Mouse (Mus musculus) CH12.LX (cell line): Measurements from ENCODE around the gene Gm20388. TPM values are rescaled to one million over a fixed set of nuclear protein-coding genes. Genes with fewer than 3 reads are reported as not detected.

ENCODE experiments used
- DNase-seq: peaks from one replicate; pipeline ENCODE4 v3.0.0-alpha.2; 2013; ENCODE audit errors: extremely low read depth
- H3K27ac ChIP-seq: 2 replicates; pipeline ENCODE4 v1.5.1; 2012; ENCODE audit warnings: low read depth, mild to moderate bottlenecking, control low read depth, moderate library complexity; ENCODE audit not compliant: insufficient read depth
- H3K27me3 ChIP-seq: replicated peaks from 2 replicates; pipeline ENCODE3; 2012; ENCODE audit warnings: inconsistent platforms
- H3K36me3 ChIP-seq, 2 experiments: replicated peaks in 1 of 2; 2 replicates each; pipeline versions ENCODE3 to v1.6.1; 2012; ENCODE audit warnings: inconsistent platforms in 1 of 2, low read length in 1 of 2, mild to moderate bottlenecking in 1 of 2, mixed read lengths in 1 of 2, moderate library complexity in 1 of 2; ENCODE audit not compliant: control insufficient read depth in 1 of 2, insufficient read depth in 1 of 2
- H3K4me1 ChIP-seq, 2 experiments: 2 replicates each; pipeline ENCODE4 v1.6.1; 2012; ENCODE audit warnings: inconsistent platforms in 1 of 2, moderate library complexity in 1 of 2; ENCODE audit not compliant: insufficient read depth in 2 of 2, control insufficient read depth in 1 of 2
- H3K4me2 ChIP-seq: 2 replicates; pipeline ENCODE4 v1.6.1; 2012; ENCODE audit warnings: low read depth, mild to moderate bottlenecking, control low read depth; ENCODE audit not compliant: poor library complexity, insufficient read depth, severe bottlenecking
- H3K4me3 ChIP-seq, 3 experiments: fragments of 150-350 bp in 1 of 3; sonication (generic) in 1 of 3; replicated peaks in 1 of 3; 2 replicates each; pipeline versions ENCODE3 to v1.5.1; 2011 to 2012; ENCODE audit warnings: low read depth in 2 of 3, low read length in 2 of 3, mild to moderate bottlenecking in 2 of 3, moderate library complexity in 2 of 3, control low read depth in 1 of 3, improper control_type of control experiment in 1 of 3, inconsistent platforms in 1 of 3, mixed read lengths in 1 of 3; ENCODE audit not compliant: poor library complexity in 1 of 3
- H3K79me2 ChIP-seq: replicated peaks from 2 replicates; pipeline ENCODE4 v1.6.1; 2012; ENCODE audit warnings: mild to moderate bottlenecking, moderate library complexity; ENCODE audit not compliant: control insufficient read depth, poor library complexity, insufficient read depth, severe bottlenecking; ENCODE audit errors: extremely low read depth
- H3K9ac ChIP-seq: 2 replicates; pipeline ENCODE4 v1.6.1; 2012; ENCODE audit warnings: low read depth, mild to moderate bottlenecking, control low read depth, moderate library complexity; ENCODE audit not compliant: insufficient read depth
- H3K9me3 ChIP-seq: replicated peaks from 2 replicates; pipeline ENCODE3; 2012; ENCODE audit warnings: low read length, inconsistent platforms, mixed read lengths
- CHD1 ChIP-seq: IDR thresholded peaks from 2 replicates; pipeline ENCODE4 v1.6.1; 2012; ENCODE audit warnings: low read depth, low read length, improper control_type of control experiment, inconsistent platforms
- CTCF ChIP-seq, 2 experiments: IDR thresholded peaks in 1 of 2; conservative IDR thresholded peaks in 1 of 2; 2 replicates each; pipeline ENCODE4 v1.5.1; 2011 to 2012; ENCODE audit warnings: low read depth in 2 of 2, low read length in 2 of 2, improper control_type of control experiment in 1 of 2, inconsistent platforms in 1 of 2, mild to moderate bottlenecking in 1 of 2, moderate library complexity in 1 of 2
- E2F4 ChIP-seq: IDR thresholded peaks from 2 replicates; pipeline ENCODE4 v1.6.1; 2011; ENCODE audit warnings: low read depth, low read length, improper control_type of control experiment; ENCODE audit not compliant: insufficient replicate concordance
- ELF1 ChIP-seq: IDR thresholded peaks from 2 replicates; pipeline ENCODE4 v1.6.1; 2014; ENCODE audit warnings: low read depth, mild to moderate bottlenecking, inconsistent platforms, low read length, improper control_type of control experiment
- GABPA ChIP-seq: IDR thresholded peaks from 2 replicates; pipeline ENCODE4 v1.6.1; 2012; ENCODE audit warnings: low read depth, low read length, improper control_type of control experiment, inconsistent platforms; ENCODE audit not compliant: insufficient replicate concordance
- IRF4 ChIP-seq: IDR thresholded peaks from 2 replicates; pipeline ENCODE4 v1.6.1; 2014; ENCODE audit warnings: low read depth, mild to moderate bottlenecking, inconsistent platforms, low read length, improper control_type of control experiment
- JUND ChIP-seq: conservative IDR thresholded peaks from 2 replicates; pipeline ENCODE4 v1.6.1; 2011; ENCODE audit warnings: low read depth, low read length, improper control_type of control experiment
- MAFK ChIP-seq: IDR thresholded peaks from 2 replicates; pipeline ENCODE4 v1.6.1; 2011; ENCODE audit warnings: low read length, improper control_type of control experiment; ENCODE audit not compliant: insufficient replicate concordance
- MAZ ChIP-seq: IDR thresholded peaks from 2 replicates; pipeline ENCODE4 v1.6.1; 2012; ENCODE audit warnings: low read depth, mild to moderate bottlenecking, inconsistent platforms, low read length, improper control_type of control experiment, moderate library complexity
- MEF2A ChIP-seq: IDR thresholded peaks from 2 replicates; pipeline ENCODE4 v1.6.1; 2014; ENCODE audit warnings: low read depth, mild to moderate bottlenecking, inconsistent platforms, low read length, improper control_type of control experiment, borderline replicate concordance
- MXI1 ChIP-seq: IDR thresholded peaks from 2 replicates; pipeline ENCODE4 v1.6.1; 2011; ENCODE audit warnings: mild to moderate bottlenecking, low read depth, low read length, improper control_type of control experiment
- NELFE ChIP-seq: IDR thresholded peaks from 2 replicates; pipeline ENCODE4 v1.6.1; 2011; ENCODE audit warnings: low read depth, low read length, improper control_type of control experiment
- POLR2A ChIP-seq: IDR thresholded peaks from 2 replicates; pipeline ENCODE4 v1.6.1; 2011; ENCODE audit warnings: low read depth, mild to moderate bottlenecking, improper control_type of control experiment, low read length
- POLR2AphosphoS2 ChIP-seq: IDR thresholded peaks from 2 replicates; pipeline ENCODE4 v1.6.1; 2011; ENCODE audit warnings: low read depth, low read length, improper control_type of control experiment
- RAD21 ChIP-seq: IDR thresholded peaks from 2 replicates; pipeline ENCODE4 v1.6.1; 2011; ENCODE audit warnings: low read depth, mild to moderate bottlenecking, low read length, improper control_type of control experiment, moderate library complexity
- RCOR1 ChIP-seq: conservative IDR thresholded peaks from 2 replicates; pipeline ENCODE4 v1.6.1; 2012; ENCODE audit warnings: low read depth, mild to moderate bottlenecking, inconsistent platforms, low read length, improper control_type of control experiment
- SIN3A ChIP-seq: IDR thresholded peaks from 2 replicates; pipeline ENCODE4 v1.6.1; 2012; ENCODE audit warnings: low read length, improper control_type of control experiment, inconsistent platforms
- SMC3 ChIP-seq: IDR thresholded peaks from 2 replicates; pipeline ENCODE4 v1.6.1; 2011; ENCODE audit warnings: low read depth, low read length, improper control_type of control experiment
- TCF12 ChIP-seq: IDR thresholded peaks from 2 replicates; pipeline ENCODE4 v1.6.1; 2014; ENCODE audit warnings: low read depth, mild to moderate bottlenecking, inconsistent platforms, low read length, improper control_type of control experiment
- UBTF ChIP-seq: IDR thresholded peaks from 2 replicates; pipeline ENCODE4 v1.6.1; 2012; ENCODE audit warnings: low read depth, mild to moderate bottlenecking, inconsistent platforms, low read length, improper control_type of control experiment, moderate library complexity
- USF2 ChIP-seq: conservative IDR thresholded peaks from 2 replicates; pipeline ENCODE4 v1.6.1; 2011; ENCODE audit warnings: low read depth, low read length, improper control_type of control experiment
- ZKSCAN1 ChIP-seq: IDR thresholded peaks from 2 replicates; pipeline ENCODE4 v1.6.1; 2012; ENCODE audit warnings: low read depth, inconsistent platforms, low read length, improper control_type of control experiment, borderline replicate concordance
- dilution Hi-C: fragments of 300-500 bp; cut with MboI; formaldehyde crosslinking; loops from 2 replicates; pipeline ENCODE4 v1.14.3; 2020; ENCODE audit warnings: low sequenced_read_pairs; ENCODE audit not compliant: extremely low pct_unique_long_range_greater_than_20kb, extremely low pct_ligation_motif_present
- in situ Hi-C: fragments of 300-500 bp; cut with MboI; formaldehyde crosslinking; loops from 3 replicates; pipeline ENCODE4 v1.14.3; 2019; ENCODE audit warnings: low sequenced_read_pairs, low pct_ligation_motif_present, low pct_unique_long_range_greater_than_20kb, mixed read lengths
- polyA plus RNA-seq: library from polyadenylated mRNA; unstranded; fragments of >175 nt; gene quantifications from 2 replicates; pipeline ENCODE4 v1.2.1, GENCODE M21; 2012; ENCODE audit warnings: low read depth; ENCODE audit not compliant: insufficient read length
- total RNA-seq, 2 experiments: library from RNA; depleted of rRNA; stranded (reverse); fragments of 300-350 nt in 1 of 2; fragments of >200 nt in 1 of 2; gene quantifications; 2 replicates each; pipeline ENCODE4 v1.2.3; 2012 to 2014

Gene Gm20388
- total and polyA plus RNA-seq, 3 experiments: 14.8 to 26.3 (median 22.2) TPM

DNA sequence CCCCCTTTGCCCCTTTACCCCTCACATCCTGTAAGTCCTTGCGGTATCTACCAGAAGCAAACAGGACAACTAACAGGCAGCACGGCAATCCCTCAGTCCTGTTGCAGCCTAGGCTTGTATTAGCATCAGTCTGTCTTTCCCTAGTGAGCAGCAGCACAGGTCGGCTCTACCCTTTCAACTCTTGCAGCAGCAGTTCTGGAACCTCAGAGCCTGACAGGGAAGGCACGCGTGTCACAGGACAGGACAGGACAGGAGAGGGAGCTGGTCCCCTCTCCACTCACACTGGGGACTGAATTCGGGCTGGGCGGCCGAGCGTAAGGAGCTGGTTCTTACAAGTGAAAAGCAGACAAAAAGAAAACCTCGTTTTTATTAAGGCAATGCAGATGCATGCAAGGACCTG lies 3986.1 kb downstream of the Gm20388 start:
- no peak for DNase-seq

DNA sequence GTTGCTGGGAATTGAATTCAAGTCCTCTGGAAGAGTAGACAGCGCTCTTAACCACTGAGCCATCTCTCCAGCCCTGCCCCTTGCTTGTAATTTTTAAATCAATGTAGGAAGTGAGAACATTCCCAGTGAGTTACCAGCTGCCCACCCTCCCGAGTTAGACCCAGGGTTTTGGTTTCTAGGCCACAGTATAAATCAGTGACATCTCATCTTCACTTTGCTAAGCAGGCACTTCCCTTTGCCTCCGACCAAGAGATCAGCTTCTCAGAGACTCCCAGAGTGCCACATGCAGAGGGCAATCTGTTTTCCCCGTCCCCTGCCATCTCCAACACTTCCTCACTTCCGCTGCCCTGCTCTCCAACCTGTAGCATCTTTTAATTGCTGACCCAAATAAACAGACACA lies 3987.9 kb downstream of the Gm20388 start:
- peaks cover 29 to 57% of the 10 kb centered on the region in 2 experiments for H3K36me3 ChIP-seq
- no peak overlapping the region for H3K9ac ChIP-seq
- no peak overlapping the region for H3K4me2 ChIP-seq
- no peaks in the 10 kb centered on the region for H3K9me3 ChIP-seq
- dilution Hi-C loops (no loop called here), in situ Hi-C loops (no loop called here)
- H3K4me3 ChIP-seq: no peak overlapping the region
- no peaks in the 10 kb centered on the region for H3K79me2 ChIP-seq
- H3K4me1 ChIP-seq: no peaks in the 10 kb centered on the region
- no peak overlapping the region for H3K27ac ChIP-seq
- H3K27me3 ChIP-seq: no peaks in the 10 kb centered on the region
- TF ChIP-seq JUND: no peak
- no peak for TF ChIP-seq ELF1
- no peak for TF ChIP-seq SIN3A
- no peak for TF ChIP-seq POLR2A
- TF ChIP-seq ZKSCAN1: no peak
- TF ChIP-seq MAZ: no peak
- TF ChIP-seq MXI1: no peak
- no peak for TF ChIP-seq USF2
- no peak for TF ChIP-seq CTCF (conservative IDR thresholded peaks at IDR 0.05 in 1 of 2, IDR thresholded peaks at IDR 0.05 in 1 of 2; ENCODE audit: low read depth in 2 of 2, low read length in 2 of 2)
- no peak for TF ChIP-seq MAFK
- TF ChIP-seq UBTF: no peak
- no peak for TF ChIP-seq CHD1
- TF ChIP-seq, all 38 proteins: peak for 0
- no peak for DNase-seq

More for the DNA sequence above, 3986.1 kb downstream of the Gm20388 start:
- Histone ChIP-seq H3K4me1 (no peaks in the 10 kb centered on the region), H3K27ac (no peak overlapping the region), H3K4me3 (no peak overlapping the region), H3K27me3 (no peaks in the 10 kb centered on the region), H3K36me3 (peaks cover 13 to 40% of the 10 kb centered on the region in 2 experiments), H3K9me3 (no peaks in the 10 kb centered on the region), H3K9ac (no peak overlapping the region), H3K79me2 (no peaks in the 10 kb centered on the region), H3K4me2 (no peak overlapping the region)
- dilution Hi-C loops (no loop called here), in situ Hi-C loops (no loop called here)
- TF ChIP-seq IRF4 (no peak), GABPA (no peak), RCOR1 (no peak), MEF2A (no peak), SIN3A (no peak), E2F4 (no peak), USF2 (no peak), RAD21 (no peak), JUND (no peak), TCF12 (no peak), POLR2AphosphoS2 (no peak), SMC3 (no peak), NELFE (no peak)
